Mouse (Mus musculus) E14TG2a.4 (cell line): ENCODE measurements around the gene Ankrd44.

ENCODE experiments used
- CTCF ChIP-seq: conservative IDR thresholded peaks from 2 replicates; pipeline ENCODE4 v1.5.1; 2014; ENCODE audit warnings: low read length
- NANOG ChIP-seq: IDR thresholded peaks from 2 replicates; pipeline ENCODE4 v1.6.1; 2014; ENCODE audit warnings: borderline replicate concordance, low read length, mixed read lengths

DNA sequence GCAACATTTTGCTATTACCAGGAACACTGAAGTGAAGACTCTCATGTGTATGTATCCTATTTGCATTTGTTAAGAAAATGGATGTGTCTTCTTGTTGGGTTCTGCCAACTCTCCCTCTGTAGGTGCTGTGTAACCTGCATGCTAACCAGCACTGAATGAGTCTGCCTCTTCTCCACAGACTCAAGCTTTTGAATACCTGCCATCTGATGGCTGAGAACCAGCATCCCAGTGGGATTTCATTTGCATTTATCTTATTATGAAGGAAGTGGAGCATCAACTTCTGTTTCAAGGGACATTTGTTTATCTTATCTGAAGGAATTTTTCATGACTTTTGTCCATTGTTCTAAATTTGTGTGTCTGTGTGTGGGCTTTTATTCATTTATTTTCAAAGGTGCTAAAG is 180.5 kb downstream of the Ankrd44 start:
- TF ChIP-seq NANOG (no peak), CTCF (no peak)
